Mouse (Mus musculus): ENCODE data around the gene Rplp0.
A peak's percentile ranks its signal among the peaks of the same experiment; 100 is the strongest.
"Not testable (repeated sequence)": the region's sequence is repeated elsewhere in the genome, so short reads cannot be mapped to it uniquely, and the experiment has no call there.

Gene Rplp0

DNA sequence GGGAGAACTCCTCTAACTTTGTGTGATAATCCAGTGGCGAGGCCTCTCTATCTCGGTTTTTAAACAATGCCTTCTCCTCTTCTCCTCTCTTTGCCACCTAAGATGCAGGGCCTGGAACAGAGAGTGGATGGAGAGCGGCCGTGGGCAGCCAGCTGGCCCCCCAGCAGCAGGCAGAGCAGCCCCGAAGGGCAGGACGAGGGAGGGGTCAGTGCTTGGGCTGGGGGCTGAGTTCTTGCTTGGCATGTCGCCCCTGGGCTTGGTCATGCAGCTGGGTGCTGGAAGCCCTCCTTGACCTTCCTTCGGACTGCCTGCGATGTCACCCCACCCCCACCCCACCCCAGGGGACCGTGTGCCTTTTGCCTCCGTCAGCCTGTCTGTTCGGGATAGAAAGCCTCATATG lies 7.9 kb upstream of the Rplp0 start:
- DNase-seq (ENCODE audit: low read depth): no peak

DNA sequence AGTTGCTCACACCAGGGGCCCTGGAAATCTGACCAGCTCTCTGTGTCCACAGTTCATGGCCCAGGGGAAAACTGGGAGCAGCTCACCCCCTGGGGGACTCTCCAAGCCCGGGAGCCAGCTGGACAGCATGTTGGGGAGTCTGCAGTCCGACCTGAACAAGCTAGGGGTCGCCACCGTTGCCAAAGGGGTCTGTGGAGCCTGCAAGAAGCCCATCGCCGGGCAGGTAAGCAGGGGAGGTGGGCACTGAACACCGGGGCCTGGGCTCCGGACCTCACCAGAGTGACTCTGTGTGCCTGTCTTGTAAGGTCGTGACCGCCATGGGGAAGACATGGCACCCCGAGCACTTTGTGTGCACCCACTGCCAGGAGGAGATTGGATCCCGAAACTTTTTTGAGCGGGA lies 7.5 kb upstream of the Rplp0 start:
- DNase-seq (ENCODE audit: low read depth): no peak

DNA sequence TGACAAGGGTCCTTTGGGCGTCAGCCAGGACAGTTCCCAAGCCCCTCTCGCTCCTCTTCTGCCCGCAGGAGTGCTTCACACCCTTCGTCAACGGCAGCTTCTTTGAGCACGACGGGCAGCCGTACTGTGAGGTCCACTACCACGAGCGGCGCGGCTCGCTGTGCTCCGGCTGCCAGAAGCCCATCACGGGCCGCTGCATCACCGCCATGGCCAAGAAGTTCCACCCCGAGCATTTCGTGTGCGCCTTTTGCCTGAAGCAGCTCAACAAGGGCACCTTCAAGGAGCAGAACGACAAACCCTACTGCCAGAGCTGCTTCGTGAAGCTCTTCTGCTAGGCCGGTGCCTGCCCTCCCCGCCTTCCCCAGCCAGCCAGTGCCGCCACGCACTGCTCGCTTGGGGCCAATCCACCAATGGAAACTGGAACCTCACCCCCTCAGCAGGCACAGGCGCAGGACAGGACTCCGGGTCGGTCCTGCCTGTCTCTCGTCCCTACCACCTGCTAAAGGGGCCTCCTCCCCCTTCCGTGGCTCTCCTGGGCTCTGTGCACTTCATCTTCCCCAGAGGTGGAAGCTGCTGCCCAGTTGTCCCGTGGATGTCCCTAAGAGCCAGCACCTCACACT lies 5.4 kb upstream of the Rplp0 start:
- no peak for DNase-seq (ENCODE audit: low read depth)

DNA sequence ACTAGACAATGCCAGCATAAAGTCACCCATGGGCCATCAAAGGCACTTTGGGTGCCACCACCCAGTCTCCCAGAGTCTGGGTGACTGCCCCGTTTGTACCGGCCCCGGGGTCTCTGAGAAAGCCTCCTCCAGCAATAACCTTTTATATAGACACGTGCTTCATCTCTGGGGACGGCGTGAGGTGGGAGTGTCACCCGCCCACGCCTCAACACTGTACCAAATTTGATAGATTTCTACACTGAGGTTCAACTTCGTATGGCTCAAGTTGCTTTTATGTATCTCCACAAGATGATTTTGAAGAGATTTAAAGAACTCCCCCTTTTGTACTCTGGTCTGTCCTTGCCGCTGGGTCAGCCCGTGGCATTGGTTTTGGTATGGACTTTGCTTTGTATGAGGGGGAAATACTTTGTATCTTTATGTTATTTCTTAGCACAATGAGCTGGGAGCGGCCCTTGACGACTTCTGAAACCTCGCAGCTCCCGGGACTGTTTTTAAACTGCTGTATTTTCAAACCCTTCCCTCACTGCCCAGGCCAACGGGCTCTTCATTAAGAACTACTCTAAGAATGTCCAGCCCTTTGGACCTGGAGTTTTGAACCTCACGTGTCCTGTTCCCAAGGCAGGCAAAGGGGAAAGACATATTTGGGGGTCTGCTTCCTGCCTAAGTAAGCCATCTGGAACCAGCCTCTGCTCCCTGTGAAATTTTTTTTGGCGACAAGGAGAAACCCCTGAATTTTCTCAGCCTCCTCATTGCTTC lies 4.6 kb upstream of the Rplp0 start:
- DNase-seq (ENCODE audit: low read depth): no peak

DNA sequence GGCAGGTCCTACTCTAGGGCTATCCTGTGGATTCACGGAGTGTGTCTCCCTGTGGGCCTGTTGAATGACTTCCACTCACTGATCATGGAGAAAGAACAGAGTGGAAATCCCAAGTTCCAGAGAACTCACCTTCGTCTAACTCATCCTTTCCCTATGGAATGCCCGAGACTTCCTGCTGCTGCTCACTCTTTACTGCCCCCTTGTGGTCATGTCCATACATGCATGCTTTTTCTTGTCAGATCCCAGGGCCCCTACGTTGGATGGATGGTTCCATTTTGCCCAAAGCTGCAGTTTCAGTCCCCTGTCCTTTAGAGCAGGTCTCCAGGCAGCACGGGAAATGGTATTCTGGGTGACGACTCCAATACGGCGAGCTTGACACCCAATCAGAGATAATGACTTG lies 3.0 kb upstream of the Rplp0 start:
- DNase-seq (ENCODE audit: low read depth): peak; percentile 77

DNA sequence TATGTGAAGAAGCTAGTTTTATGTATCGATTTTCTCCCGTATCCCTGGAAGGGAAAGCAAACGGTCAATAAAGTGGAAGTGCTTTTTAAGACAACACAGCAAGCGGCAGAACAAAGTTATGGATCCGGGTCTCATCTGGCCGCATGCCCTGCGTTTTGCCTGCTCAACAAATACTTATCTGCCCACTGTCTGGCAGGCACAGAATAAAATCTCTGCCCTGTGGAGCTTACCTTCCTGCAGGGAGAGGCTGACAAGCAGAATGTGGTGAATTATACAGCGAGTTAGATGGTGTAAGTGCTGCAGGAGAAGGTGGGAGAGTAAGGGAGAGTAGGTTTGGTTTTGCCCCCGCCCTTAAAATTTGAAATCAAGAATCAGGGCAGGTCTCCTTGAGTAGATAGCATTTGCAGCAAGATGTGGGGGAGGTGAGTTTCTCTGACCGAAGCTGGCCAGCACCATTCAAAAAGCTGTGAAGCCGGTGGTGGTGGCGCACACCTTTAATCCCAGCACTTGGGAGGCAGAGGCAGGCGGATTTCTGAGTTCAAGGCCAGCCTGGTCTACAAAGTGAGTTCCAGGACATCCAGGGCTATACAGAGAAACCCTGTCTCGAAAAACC lies 979 bp upstream of the Rplp0 start:
- no peak for DNase-seq (ENCODE audit: low read depth)

DNA sequence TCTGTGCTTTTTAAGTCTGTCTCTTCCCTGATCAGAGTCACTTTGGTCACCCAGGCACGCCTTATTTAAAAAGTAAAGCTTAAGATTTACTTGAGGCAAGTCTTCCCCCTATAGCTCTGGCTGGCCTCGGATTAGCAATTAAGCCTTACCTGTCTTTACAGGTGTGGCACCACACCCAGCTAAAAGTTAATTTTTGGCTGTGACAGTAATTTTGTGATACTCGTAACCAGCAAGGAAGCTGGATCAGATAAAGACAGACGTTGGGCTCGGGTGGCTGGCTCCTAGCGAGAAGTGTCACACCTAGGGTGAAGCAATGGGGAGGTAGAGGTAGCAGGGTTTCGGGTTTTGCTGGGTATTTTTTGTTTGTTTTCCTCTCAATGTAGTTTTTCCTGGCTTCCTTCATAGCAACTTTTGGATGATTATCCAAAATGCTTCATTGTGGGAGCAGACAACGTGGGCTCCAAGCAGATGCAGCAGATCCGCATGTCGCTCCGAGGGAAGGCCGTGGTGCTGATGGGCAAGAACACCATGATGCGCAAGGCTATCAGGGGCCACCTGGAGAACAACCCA lies 1.2 kb downstream of the Rplp0 start:
- no peak for DNase-seq (ENCODE audit: low read depth)

DNA sequence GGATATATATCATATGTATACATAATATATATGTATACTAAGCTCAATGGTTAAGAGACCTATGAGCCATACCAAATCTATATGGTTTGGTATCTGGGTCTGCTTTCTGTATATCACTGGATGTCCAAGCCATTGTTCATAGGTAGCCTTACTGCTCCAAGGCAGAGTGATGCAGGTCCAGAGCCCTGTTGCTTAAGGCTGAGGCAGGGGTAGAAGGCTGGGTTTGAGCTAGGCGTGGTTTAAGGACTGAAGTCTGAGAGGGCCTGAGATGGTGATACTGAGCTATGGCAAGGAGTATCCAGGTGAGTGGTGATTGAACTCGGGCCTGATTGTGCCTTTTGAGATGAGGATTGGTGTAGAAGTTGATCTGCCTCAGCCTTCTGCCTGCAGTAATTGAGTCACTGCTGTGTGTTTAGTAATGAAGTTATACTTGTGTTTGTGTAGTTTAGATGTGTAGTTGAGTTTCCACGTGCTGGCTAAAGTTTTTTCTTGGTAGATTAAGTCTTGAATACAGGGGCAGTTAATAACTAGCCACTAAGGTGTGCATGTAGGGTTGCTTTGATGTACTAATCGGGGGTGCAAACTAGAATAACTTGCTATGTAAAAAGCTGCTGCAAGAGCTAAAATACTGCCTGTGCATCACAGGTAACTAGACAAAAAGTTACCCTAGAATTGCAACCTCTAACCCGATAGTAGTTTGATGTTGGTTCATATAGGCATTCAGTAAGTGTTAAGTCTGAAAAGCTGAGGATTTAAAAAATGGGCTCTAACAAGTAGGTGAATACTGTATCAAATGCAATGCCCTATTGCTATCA lies 4.7 kb downstream of the Rplp0 start:
- DNase-seq (ENCODE audit: low read depth): peak; percentile 67

DNA sequence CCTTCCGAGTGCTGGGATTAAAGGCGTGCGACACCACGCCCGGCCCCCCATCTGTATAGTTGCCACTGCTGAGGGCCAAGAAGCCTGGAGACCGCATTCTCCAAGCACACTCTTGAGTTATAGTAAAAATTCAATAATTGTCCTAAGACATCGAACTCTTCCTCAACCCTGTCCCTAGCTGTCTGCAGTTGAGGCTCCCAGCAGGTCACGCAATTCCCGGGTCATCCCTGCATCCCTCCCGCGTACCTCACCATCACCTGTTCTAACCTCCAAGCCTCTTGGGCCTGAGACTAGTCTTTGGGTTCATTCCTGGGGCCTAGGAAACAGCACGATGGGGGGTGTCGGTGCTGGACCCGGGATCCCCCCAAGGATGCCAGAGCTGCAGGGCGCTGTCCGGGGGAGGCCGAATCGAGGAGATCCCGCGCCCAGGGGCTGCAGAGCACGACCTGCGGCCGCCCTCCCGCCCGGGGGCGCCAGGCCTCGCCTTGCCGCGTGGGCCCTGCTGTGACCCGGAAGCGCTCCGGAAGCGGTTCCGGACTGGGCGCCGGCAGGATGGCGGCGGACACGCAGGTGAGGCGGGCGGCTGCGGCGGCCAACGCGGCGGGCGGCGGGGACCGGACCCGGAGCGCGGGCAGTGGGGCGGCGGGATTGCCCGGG lies 5.6 kb downstream of the Rplp0 start, which contains the start of gene Gcn1l1:
Gene Gcn1l1 (plus strand): TSS at position 518 of the 657 bp plus-strand sequence.
- DNase-seq (ENCODE audit: low read depth): peak; percentile 73

DNA sequence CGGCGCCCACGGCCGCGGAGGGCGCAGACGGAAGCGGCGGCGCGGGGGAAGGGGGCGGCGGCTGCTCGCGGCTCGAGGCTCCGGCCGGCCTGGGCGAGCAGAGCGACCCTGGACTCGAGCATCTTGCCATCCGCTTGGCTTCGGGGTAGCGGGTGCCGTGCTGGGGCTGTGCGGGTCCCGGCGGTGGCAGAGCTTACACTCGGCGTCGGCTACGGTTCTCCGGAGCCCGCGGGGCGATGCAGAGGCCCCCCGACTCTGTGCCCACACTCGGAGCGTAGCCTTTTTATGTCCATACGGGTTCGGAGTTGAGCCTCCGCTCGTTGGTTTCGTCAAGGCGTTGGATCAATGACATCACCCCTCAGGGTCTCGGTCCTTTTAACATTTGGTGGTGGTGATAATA lies 6.1 kb downstream of the Rplp0 start:
- DNase-seq (ENCODE audit: low read depth): no peak

DNA sequence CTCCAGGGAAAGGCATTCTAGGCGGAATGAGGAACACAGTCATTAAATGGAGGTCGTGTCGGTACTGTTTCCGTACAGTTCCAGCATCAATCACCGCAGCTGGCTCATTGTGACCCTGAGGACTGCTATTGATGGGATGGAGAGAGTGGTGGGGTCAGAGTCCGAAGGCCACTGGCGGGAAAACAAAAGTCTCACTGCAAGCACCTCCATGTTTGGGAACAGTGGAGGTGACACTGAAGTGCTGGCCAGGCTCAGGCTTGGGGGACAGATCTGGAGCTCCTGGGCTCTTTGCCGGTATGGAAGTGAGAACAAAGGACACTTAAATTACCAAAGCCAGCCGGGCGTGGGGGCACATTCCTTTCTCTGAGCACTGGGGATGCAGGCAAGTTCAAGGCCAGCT lies 9.4 kb downstream of the Rplp0 start:
- no peak for DNase-seq (ENCODE audit: low read depth)

DNA sequence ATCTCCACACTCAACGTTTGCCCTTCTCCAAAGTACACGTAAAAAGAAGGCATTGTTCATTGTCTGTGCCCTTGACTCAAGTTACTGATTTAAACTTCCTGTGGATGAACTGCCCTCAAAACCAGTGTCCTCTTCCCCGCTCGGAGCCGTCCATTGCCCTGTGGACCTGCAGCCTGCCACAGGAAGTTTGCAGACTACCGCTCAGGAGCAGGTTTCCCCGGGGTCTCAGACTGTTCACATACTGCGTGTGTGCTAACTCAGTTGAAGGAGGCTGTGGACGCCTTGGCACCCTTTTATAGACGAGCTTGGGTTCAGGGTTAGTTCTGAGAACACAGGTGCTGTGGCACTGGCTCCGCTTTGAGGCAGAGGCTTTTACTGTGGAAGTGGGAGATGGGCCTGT lies 10.0 kb downstream of the Rplp0 start:
- DNase-seq (ENCODE audit: low read depth): peak; percentile 31

DNA sequence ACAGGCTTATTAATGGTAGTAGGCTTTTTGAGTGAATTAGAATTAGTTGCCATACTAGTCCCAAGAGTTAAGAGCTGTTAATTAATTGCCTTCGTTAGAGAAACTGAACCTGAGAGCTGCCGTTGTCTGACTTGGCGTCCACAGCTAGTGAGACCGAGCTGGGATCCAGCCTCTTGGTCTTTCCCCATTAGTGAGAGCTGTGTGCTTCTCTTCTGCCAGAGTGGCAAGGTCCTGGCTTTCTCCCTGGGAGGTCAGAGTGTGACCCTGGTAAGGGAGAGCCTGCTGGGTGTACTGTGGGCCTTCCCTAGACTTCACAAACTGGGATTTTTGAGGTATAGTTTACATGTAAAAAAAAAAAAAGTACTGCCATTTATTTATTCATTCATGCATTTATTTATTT lies 10.5 kb downstream of the Rplp0 start:
- no peak for DNase-seq (ENCODE audit: low read depth)

DNA sequence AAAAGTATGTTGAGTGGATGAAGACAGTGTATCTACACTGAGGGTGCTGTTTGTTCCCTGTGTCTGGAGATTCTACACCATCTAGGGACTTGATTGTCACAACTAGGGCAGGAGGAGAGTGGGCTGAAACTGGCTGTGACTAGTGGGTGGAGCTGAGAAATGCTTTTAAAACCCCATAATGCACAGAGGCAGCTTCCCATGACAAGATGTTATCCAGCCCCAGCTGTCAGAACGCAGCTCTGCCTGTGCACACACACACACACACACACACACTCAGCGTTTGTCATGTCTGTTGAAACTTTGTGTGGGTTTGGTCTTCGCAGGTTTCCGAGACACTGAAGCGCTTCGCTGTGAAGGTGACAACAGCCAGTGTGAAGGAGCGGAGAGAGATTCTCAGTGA lies 11.8 kb downstream of the Rplp0 start:
- no peak for DNase-seq (ENCODE audit: low read depth)

DNA sequence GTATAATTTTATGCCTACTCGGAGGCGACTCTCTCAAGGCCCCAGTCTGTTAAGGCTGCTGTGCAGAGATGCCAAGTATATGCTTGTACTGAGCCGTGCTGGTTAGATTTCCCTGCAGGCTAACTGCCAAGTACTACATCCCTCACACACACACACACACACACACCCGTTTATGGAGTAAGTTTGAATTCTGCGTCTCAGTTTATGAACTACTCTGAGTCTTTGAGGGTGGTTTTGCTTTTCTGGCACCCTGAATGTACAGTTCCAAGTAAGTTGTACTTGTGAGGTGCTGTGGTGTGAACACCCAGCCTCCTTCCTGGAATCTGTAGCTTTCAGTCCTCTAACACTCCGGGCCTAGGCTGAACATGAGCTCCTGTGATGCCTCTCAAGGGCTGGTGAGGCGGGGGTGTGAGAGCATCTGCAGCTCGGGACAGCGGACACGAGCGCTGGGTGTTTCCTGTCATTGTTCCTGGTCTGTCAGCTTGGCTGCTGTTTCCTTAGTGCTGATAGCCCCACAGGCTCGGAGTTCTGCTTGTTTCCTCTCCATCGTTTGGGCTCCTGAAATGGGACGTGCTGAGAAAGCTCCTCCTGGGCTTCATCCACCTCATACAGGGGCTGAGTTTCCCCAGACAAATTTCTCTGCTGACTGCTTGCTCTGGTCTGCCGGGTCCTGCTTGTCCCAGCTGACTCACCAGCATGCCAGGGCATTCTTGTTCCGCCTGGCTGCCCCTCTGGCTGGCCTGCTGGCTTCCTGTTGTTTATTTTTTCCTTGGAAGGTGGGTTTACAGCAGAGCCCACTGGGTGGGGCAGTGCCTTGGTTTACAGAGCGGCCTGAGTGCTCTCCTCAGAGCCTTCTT lies 13.6 kb downstream of the Rplp0 start:
- DNase-seq (ENCODE audit: low read depth): no peak

DNA sequence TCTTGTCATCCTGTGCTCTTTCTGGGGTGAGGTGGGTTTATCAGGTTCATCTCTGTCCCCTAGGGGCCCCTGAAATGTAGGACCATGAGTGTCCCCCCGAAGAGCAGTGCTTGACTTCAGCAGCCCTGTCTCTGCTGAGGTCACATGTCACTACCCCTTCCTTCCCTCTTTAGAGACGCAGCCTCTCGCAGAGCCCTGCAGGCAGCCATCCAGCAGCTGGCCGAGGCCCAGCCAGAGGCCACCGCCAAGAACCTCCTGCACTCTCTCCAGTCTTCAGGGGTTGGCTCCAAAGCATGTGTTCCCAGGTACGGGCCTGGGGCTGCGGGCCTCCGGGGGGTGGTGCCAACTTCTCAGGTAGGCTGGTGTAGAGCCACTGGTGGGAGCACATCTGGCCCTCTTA lies 15.7 kb downstream of the Rplp0 start:
- DNase-seq (ENCODE audit: low read depth): no peak

DNA sequence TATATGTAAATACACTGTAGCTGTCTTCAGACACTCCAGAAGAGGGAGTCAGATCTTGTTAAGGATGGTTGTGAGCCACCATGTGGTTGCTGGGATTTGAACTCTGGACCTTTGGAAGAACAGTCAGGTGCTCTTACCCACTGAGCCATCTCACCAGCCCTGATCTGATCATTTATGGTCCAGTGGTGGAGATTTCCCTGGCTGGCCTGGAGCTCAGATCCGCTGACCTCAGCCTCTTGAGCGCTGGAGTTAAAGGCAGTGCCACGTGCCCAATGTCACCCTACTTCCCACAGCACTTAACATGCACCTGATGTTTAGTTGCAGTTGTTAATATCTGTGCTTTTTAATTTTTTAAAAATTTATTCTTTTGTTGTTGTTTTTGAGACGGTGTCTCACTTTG lies 18.4 kb downstream of the Rplp0 start:
- DNase-seq (ENCODE audit: low read depth): not testable (repeated sequence)

DNA sequence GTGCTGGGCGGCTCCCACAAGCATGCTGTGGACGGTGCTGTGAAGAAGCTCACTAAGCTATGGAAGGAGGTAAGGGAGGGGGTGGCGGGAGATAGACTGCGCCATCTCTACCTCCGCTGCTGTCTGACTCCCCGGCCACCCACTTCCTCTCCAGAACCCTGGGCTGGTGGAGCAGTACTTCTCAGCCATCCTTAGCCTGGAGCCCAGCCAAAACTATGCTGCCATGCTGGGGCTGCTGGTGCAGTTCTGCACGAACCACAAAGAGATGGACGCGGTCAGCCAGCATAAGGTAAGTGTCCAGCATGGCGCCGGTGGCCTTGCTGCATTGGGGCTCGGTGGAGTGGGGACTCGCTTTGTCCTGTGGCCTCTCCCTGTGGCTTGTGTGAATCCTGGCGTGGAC lies 19.7 kb downstream of the Rplp0 start:
- no peak for DNase-seq (ENCODE audit: low read depth)

DNA sequence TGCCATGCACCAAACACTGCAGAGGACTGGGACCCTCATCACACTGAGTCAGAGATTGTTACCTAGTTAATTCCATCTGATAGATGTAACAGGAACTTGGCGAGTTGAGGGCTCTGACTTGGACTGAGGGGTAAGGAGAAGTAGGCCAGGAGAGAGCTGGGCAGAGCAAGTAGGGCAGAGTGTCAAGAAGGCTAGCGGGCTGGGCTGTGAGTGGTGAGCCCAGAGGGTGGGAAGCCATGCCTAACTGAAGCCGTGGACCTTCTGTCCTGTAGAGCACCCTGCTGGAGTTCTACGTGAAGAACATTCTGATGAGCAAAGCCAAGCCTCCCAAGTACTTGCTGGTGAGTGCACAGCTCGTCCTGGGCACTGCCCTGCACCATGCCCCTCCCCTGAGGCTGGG lies 20.1 kb downstream of the Rplp0 start:
- no peak for DNase-seq (ENCODE audit: low read depth)

DNA sequence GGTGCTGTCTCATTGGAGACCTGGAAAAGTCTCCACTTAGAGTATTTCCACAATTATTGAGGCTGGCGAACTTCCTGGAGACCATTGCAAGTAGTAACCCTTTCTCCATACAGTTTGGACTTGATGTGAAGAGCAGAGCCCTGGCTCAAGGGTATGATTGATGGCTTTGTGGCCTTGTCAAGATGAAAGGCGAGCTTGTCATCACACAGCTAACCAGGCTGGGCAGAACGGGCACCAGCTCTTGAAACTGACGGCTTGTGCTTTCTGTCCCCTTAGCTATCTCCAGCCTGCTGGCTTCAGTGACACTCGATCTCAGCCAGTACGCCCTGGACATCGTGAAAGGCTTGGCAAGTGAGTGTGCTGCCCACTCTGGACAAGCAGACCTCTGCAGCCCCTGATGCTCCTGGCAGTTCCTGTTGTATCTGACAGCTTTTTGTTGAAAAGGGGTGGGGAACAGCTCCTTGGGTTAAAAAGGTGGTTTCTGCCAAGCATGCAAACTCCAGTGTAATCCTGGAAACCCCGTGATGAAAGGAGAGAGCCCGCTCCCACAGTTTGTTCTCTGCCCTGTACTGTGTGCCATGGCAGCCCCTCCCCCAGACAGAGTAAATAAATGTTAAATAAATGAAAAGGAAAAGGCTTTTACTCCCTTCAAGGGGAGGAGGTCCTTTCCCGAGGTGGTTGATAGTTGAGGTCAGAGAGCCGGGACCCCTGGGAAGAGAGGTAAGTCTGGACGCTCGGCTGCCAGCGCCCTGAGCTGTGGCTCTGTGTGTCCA lies 21.1 kb downstream of the Rplp0 start:
- no peak for DNase-seq (ENCODE audit: low read depth)

Data from 416B (cell line).